In genomic region chr15:5239901-5240300, GRCm38 (mm10) we compare ENCODE assay signal across 10 mouse cellular contexts. TPM values are rescaled to one million over a fixed set of nuclear protein-coding genes. Genes with fewer than 3 reads are reported as not detected.
DNase-seq lines count a peak whose midpoint lies in the region; ATAC-seq and TF ChIP-seq lines count a peak whose summit lies in the region.
"Had no signal": no experiment of that assay in that cellular context is flagged by ENCODE, and none has a peak within 500 bp of the region (broad histone marks: within the 10 kb centered on the region; RNA-seq: fewer than 3 reads in every experiment).

No protein-coding gene starts in this region.

- peaks cover 51% of the 10 kb centered on the region for H3K4me1 ChIP-seq in kidney, embryonic 16.5 days (ENCODE audit: insufficient read depth, low read length)
- H3K4me1 ChIP-seq in heart, postnatal 0 days (ENCODE audit: control insufficient read depth, insufficient read depth): peaks cover 32% of the 10 kb centered on the region

- H3K36me3 ChIP-seq in kidney, embryonic 16.5 days (ENCODE audit: insufficient read depth, low read length): no peaks in the 10 kb centered on the region
- H3K36me3 ChIP-seq in heart, postnatal 0 days (replicated peaks; ENCODE audit: control insufficient read depth, insufficient read depth, low read length): no peaks in the 10 kb centered on the region

- TF ChIP-seq EP300 in heart, postnatal 0 days (IDR thresholded peaks at IDR 0.05; ENCODE audit: low read depth): no peak

- H3K27me3 ChIP-seq in kidney, embryonic 16.5 days (ENCODE audit: insufficient read depth, low read length): peaks cover 13% of the 10 kb centered on the region
- H3K27me3 ChIP-seq in heart, postnatal 0 days (ENCODE audit: control insufficient read depth, insufficient read depth, low read length): peaks cover 32% of the 10 kb centered on the region

- 55% methylated on average over 6 of the region's 6 CpGs for WGBS in kidney, embryonic 16.5 days
- WGBS in heart, postnatal 0 days: 49% methylated on average over 6 of the region's 6 CpGs

- H3K4me3 ChIP-seq in kidney, embryonic 16.5 days (ENCODE audit: low read length): peak overlapping the region; percentile 18; the same call in 1 of the 2 replicates
- H3K4me3 ChIP-seq in heart, postnatal 0 days (ENCODE audit: low read depth, low read length): peak overlapping the region; percentile 61

- no peak overlapping the region for H3K27ac ChIP-seq in kidney, embryonic 16.5 days (ENCODE audit: low read length)
- H3K27ac ChIP-seq in heart, postnatal 0 days (ENCODE audit: low read depth): peak overlapping the region; percentile 22; the same call in 1 of the 2 replicates

- no peaks in the 10 kb centered on the region for H3K9me3 ChIP-seq in kidney, embryonic 16.5 days (ENCODE audit: low read length)
- H3K9me3 ChIP-seq in heart, postnatal 0 days (replicated peaks; ENCODE audit: control insufficient read depth, low read length): no peaks in the 10 kb centered on the region

- no peak for ATAC-seq in kidney, embryonic 16.5 days (ENCODE audit: low FRiP score, low TSS enrichment)
- no peak for ATAC-seq in heart, postnatal 0 days (ENCODE audit: insufficient read depth, low read depth)
- ATAC-seq in activated CD4-positive, CD25-positive, alpha-beta regulatory T cell, adult 4 months: no peak
- ATAC-seq: forebrain, postnatal 0 days had no signal

- peak overlapping the region; percentile 38; the same call in 1 of the 2 replicates for H3K9ac ChIP-seq in kidney, embryonic 16.5 days (replicated peaks; ENCODE audit: low read length)
- H3K9ac ChIP-seq in heart, postnatal 0 days (replicated peaks; ENCODE audit: low read depth, low read length): no peak overlapping the region
- H3K9ac ChIP-seq: forebrain, postnatal 0 days had no signal

- no peak for DNase-seq in kidney, adult 9 months
- peak; percentile 90 for DNase-seq in MEL-GATA-1-ER (ENCODE audit: extremely low read depth, low read depth)
- no peak for DNase-seq in heart, postnatal 0 days (ENCODE audit: low spot score)
- DNase-seq in naive thymus-derived CD4-positive, alpha-beta T cell, adult 2 months (ENCODE audit: low read depth): peak; percentile 30
- no peak for DNase-seq in natural killer cell, adult 2 months (ENCODE audit: low spot score in 2 of 2)
- no peak for DNase-seq in cerebellum, adult 11 months
- DNase-seq: forebrain, postnatal 0 days; lung, postnatal 36 days had no signal

- no peak for TF ChIP-seq CTCF in heart, postnatal 0 days (IDR thresholded peaks at IDR 0.05; ENCODE audit: low read depth)

- H3K4me2 ChIP-seq in kidney, embryonic 16.5 days (replicated peaks; ENCODE audit: low read depth, low read length): peak overlapping the region; percentile 100
- H3K4me2 ChIP-seq in heart, postnatal 0 days (ENCODE audit: low read depth, low read length): peak overlapping the region; percentile 89; the same call in 1 of the 2 replicates

RNA-seq across cellular contexts. Expression of gene Ptger4, which starts 4.1 kb away (rescaled TPM):
- polyA plus RNA-seq in kidney, embryonic 16.5 days (2015; fragmentation: Nextera tagmentation; extraction: Ambion mirVana): 5.2 and 5.4 TPM in 2 replicates
- total RNA-seq in heart, postnatal 0 days (2014; rRNA removed; ENCODE audit: low replicate concordance): 3.0 and 9.0 TPM in 2 replicates
- polyA plus RNA-seq in heart, postnatal 0 days (2015; fragmentation: Nextera tagmentation; extraction: Ambion mirVana): 4.3 and 5.0 TPM in 2 replicates
- polyA plus RNA-seq in activated CD4-positive, CD25-positive, alpha-beta regulatory T cell, adult 4 months (2017; shearing (Covaris generic)): 10 to 100 TPM; 33.9 to 36.7 TPM

RNA-seq across cellular contexts. Expression of gene Ttc33, which starts 54.6 kb away (rescaled TPM):
- 44.3 and 46.4 TPM in 2 replicates for polyA plus RNA-seq in kidney, embryonic 16.5 days (2015; fragmentation: Nextera tagmentation; extraction: Ambion mirVana)
- 13.3 and 33.6 TPM in 2 replicates for total RNA-seq in heart, postnatal 0 days (2014; rRNA removed; ENCODE audit: low replicate concordance)
- polyA plus RNA-seq in heart, postnatal 0 days (2015; fragmentation: Nextera tagmentation; extraction: Ambion mirVana): 32.9 and 35.7 TPM in 2 replicates
- 10 to 100 TPM; 59.4 to 68.8 TPM for polyA plus RNA-seq in activated CD4-positive, CD25-positive, alpha-beta regulatory T cell, adult 4 months (2017; shearing (Covaris generic))

Comparison
In these comparisons a context has a peak if more than half of its experiments do, and no peak if none do; other contexts are left out.
1. DNase-seq: peak in MEL-GATA-1-ER (single experiment) and naive thymus-derived CD4-positive, alpha-beta T cell, adult 2 months (single experiment); none in kidney, adult 9 months (single experiment), heart, postnatal 0 days (single experiment), natural killer cell, adult 2 months (0 of 2) and cerebellum, adult 11 months (single experiment).